ENCODE assay signal across 12 mouse cellular contexts in genomic region chr13:60173186-60173585, GRCm38 (mm10). TPM values are rescaled to one million over a fixed set of nuclear protein-coding genes. Genes with fewer than 3 reads are reported as not detected.
DNase-seq lines count a peak whose midpoint lies in the region; ATAC-seq and TF ChIP-seq lines count a peak whose summit lies in the region.
"Had no signal": no experiment of that assay in that cellular context is flagged by ENCODE, and none has a peak within 500 bp of the region (broad histone marks: within the 10 kb centered on the region; RNA-seq: fewer than 3 reads in every experiment).

No protein-coding gene starts in this region.

- 13% methylated on average over 3 of the region's 3 CpGs for WGBS in kidney, adult 2 months
- 3% methylated on average over 3 of the region's 3 CpGs for WGBS in forebrain, embryonic 11.5 days
- 14% methylated on average over 3 of the region's 3 CpGs for WGBS in hindbrain, postnatal 0 days
- 3% methylated on average over 3 of the region's 3 CpGs for WGBS in neural tube, embryonic 12.5 days

- H3K9me3 ChIP-seq in forebrain, embryonic 11.5 days (ENCODE audit: control insufficient read depth, low read length) = no peaks in the 10 kb centered on the region; the same call in 1 of the 2 replicates
- no peaks in the 10 kb centered on the region for H3K9me3 ChIP-seq in hindbrain, postnatal 0 days (ENCODE audit: low read length)
- H3K9me3 ChIP-seq in neural tube, embryonic 12.5 days = no peaks in the 10 kb centered on the region

- peak overlapping the region; percentile 99 for H3K9ac ChIP-seq in forebrain, embryonic 11.5 days (ENCODE audit: low read length)
- no peak overlapping the region for H3K9ac ChIP-seq in hindbrain, postnatal 0 days (replicated peaks; ENCODE audit: low read length)
- peak overlapping the region; percentile 53; the same call in 1 of the 2 replicates for H3K9ac ChIP-seq in neural tube, embryonic 12.5 days

- DNase-seq in kidney, adult 2 months = no peak
- no peak for DNase-seq in kidney, postnatal 4 days
- DNase-seq in forebrain, embryonic 11.5 days (ENCODE audit: low spot score) = no peak
- no peak for DNase-seq in hindbrain, postnatal 0 days (ENCODE audit: low spot score)
- no peak for DNase-seq in adrenal gland, adult 8-10 months
- no peak for DNase-seq in left cerebral cortex, postnatal 4 days
- DNase-seq: right cerebral cortex, postnatal 4 days; thymus, postnatal 4 days had no signal

- H3K27me3 ChIP-seq in kidney, adult 2 months (replicated peaks; ENCODE audit: control insufficient read depth, insufficient read depth, low read length) = no peaks in the 10 kb centered on the region
- H3K27me3 ChIP-seq in forebrain, embryonic 11.5 days (ENCODE audit: control insufficient read depth, insufficient read depth, low read length) = peaks cover 16% of the 10 kb centered on the region
- H3K27me3 ChIP-seq in hindbrain, postnatal 0 days (ENCODE audit: insufficient read depth, low read length) = no peaks in the 10 kb centered on the region
- no peaks in the 10 kb centered on the region for H3K27me3 ChIP-seq in neural tube, embryonic 12.5 days (replicated peaks)

- intact Hi-C loops in left cerebral cortex, postnatal 4 days (cut with DNase I) = no loop called here

- ATAC-seq in forebrain, embryonic 11.5 days (replicated peaks; ENCODE audit: low FRiP score) = no peak
- ATAC-seq in hindbrain, postnatal 0 days = no peak
- no peak for ATAC-seq in neural tube, embryonic 12.5 days (ENCODE audit: low FRiP score, low read depth)
- no peak for ATAC-seq in megakaryocyte progenitor cell, adult 5-6 weeks (replicated peaks; ENCODE audit: poor library complexity)

- peak overlapping the region; percentile 72 for H3K27ac ChIP-seq in kidney, adult 2 months (ENCODE audit: insufficient read depth, low read depth, low read length)
- peak overlapping the region; percentile 99; the same call in 1 of the 2 replicates for H3K27ac ChIP-seq in forebrain, embryonic 11.5 days (ENCODE audit: low read depth, low read length)
- H3K27ac ChIP-seq in hindbrain, postnatal 0 days = no peak overlapping the region
- H3K27ac ChIP-seq in neural tube, embryonic 12.5 days = no peak overlapping the region

- TF ChIP-seq CTCF in kidney, adult 2 months (conservative IDR thresholded peaks at IDR 0.05; ENCODE audit: insufficient read depth, insufficient read length, low read depth, low read length) = no peak
- TF ChIP-seq CTCF in hindbrain, postnatal 0 days (IDR thresholded peaks at IDR 0.05; ENCODE audit: low read depth) = no peak

- no peak for TF ChIP-seq POLR2A in kidney, adult 2 months (IDR thresholded peaks at IDR 0.05; ENCODE audit: low read depth, low read length)

- no peak overlapping the region for H3K4me3 ChIP-seq in kidney, adult 2 months (ENCODE audit: insufficient read depth, low read depth, low read length)
- peak overlapping the region; percentile 92 for H3K4me3 ChIP-seq in forebrain, embryonic 11.5 days (ENCODE audit: low read depth, low read length)
- H3K4me3 ChIP-seq in hindbrain, postnatal 0 days (ENCODE audit: low read length) = no peak overlapping the region; the same call in 1 of the 2 replicates
- no peak overlapping the region; the same call in 1 of the 2 replicates for H3K4me3 ChIP-seq in neural tube, embryonic 12.5 days
- H3K4me3 ChIP-seq: megakaryocyte, embryonic 14.5 days had no signal

- no peaks in the 10 kb centered on the region for H3K36me3 ChIP-seq in kidney, adult 2 months (ENCODE audit: control insufficient read depth, insufficient read depth, low read length)
- H3K36me3 ChIP-seq in forebrain, embryonic 11.5 days (ENCODE audit: control insufficient read depth, insufficient read depth, low read length) = no peaks in the 10 kb centered on the region
- no peaks in the 10 kb centered on the region for H3K36me3 ChIP-seq in hindbrain, postnatal 0 days (ENCODE audit: insufficient read depth, low read length)
- peaks cover 6% of the 10 kb centered on the region; the same call in 1 of the 2 replicates for H3K36me3 ChIP-seq in neural tube, embryonic 12.5 days

- peaks cover 7% of the 10 kb centered on the region for H3K4me1 ChIP-seq in kidney, adult 2 months (ENCODE audit: control insufficient read depth, insufficient read depth, low read length)
- peaks cover 19% of the 10 kb centered on the region for H3K4me1 ChIP-seq in forebrain, embryonic 11.5 days (replicated peaks; ENCODE audit: control insufficient read depth, insufficient read depth, low read length)
- H3K4me1 ChIP-seq in hindbrain, postnatal 0 days (ENCODE audit: insufficient read depth, low read length) = peaks cover 7% of the 10 kb centered on the region; the same call in 1 of the 2 replicates
- peaks cover 30% of the 10 kb centered on the region for H3K4me1 ChIP-seq in neural tube, embryonic 12.5 days

- peak overlapping the region; percentile 73; the same call in 1 of the 2 replicates for H3K4me2 ChIP-seq in forebrain, embryonic 11.5 days (ENCODE audit: low read depth, low read length, severe bottlenecking)
- peak overlapping the region; percentile 85 for H3K4me2 ChIP-seq in hindbrain, postnatal 0 days (ENCODE audit: low read depth, low read length)
- H3K4me2 ChIP-seq in neural tube, embryonic 12.5 days (replicated peaks) = peak overlapping the region; percentile 81

RNA-seq across cellular contexts. Expression of gene Gas1, which starts 4.0 kb away (rescaled TPM):
- polyA plus RNA-seq in kidney, adult 2 months (2012; rRNA removed) = 31.1 and 53.9 TPM in 2 replicates
- 185 and 192 TPM in 2 replicates for polyA plus RNA-seq in forebrain, embryonic 11.5 days (2014; fragmentation: Nextera tagmentation; extraction: Ambion mirVana)
- 60.3 and 81.2 TPM in 2 replicates for total RNA-seq in hindbrain, postnatal 0 days (2014; rRNA removed)
- 16.5 and 17.3 TPM in 2 replicates for polyA plus RNA-seq in hindbrain, postnatal 0 days (2015; fragmentation: Nextera tagmentation; extraction: Ambion mirVana)
- 153 and 168 TPM in 2 replicates for polyA plus RNA-seq in neural tube, embryonic 12.5 days (2016; fragmentation: Nextera tagmentation; extraction: Ambion mirVana)
- 10 to 100 TPM; 32.3 to 57.9 (median 38.8) TPM for total RNA-seq in adrenal gland, adult 8-10 months (2022)
- total RNA-seq in megakaryocyte progenitor cell, adult 5-6 weeks (2015) = not detected in 2 replicates
- not detected in 2 replicates for total RNA-seq in megakaryocyte progenitor cell, adult 5-6 weeks (2017)
- total RNA-seq in left cerebral cortex, postnatal 4 days (2021) = 10 to 100 TPM; 13.0 to 14.4 TPM
- total RNA-seq: MEL had no signal

Comparison
In these comparisons a context has a peak if more than half of its experiments do, and no peak if none do; other contexts are left out.
1. H3K27ac ChIP-seq: peak in kidney, adult 2 months (single experiment) and forebrain, embryonic 11.5 days (single experiment); none in hindbrain, postnatal 0 days (single experiment) and neural tube, embryonic 12.5 days (single experiment).
2. RNA of gene Gas1, which starts 4.0 kb away (total RNA-seq): 60.3 to 81.2 TPM in hindbrain, postnatal 0 days, 32.3 to 57.9 TPM in adrenal gland, adult 8-10 months and 13.0 to 14.4 TPM in left cerebral cortex, postnatal 4 days; not detected in megakaryocyte progenitor cell, adult 5-6 weeks; every median in the first group is over 10 times any median in the second.
3. Peak in every context shown above with its lines, with median percentiles within 50 percentile points of each other: H3K4me2 ChIP-seq.